Mouse (Mus musculus) midbrain, embryonic 11.5 days (tissue): ENCODE results near the gene Col4a2. TPM values are rescaled to one million over a fixed set of nuclear protein-coding genes. Genes with fewer than 3 reads are reported as not detected.

ENCODE experiments used
- ATAC-seq: fragments of 200-750 bp; cut with Nextera tagmentation; 2 replicates; pipeline ENCODE4 v1.8.0; 2017; ENCODE audit warnings: moderate TSS enrichment, moderate library complexity; ENCODE audit not compliant: low FRiP score
- DNase-seq: peaks from one replicate; pipeline ENCODE4 v3.0.0; 2015; ENCODE audit warnings: low spot score; ENCODE audit errors: missing footprints
- H3K27ac ChIP-seq: fragments of 300-500 bp; sonication (generic); 2 replicates; pipeline ENCODE4 v1.5.1; 2014; ENCODE audit warnings: low read depth, low read length
- H3K27me3 ChIP-seq: fragments of 300-500 bp; sonication (generic); 2 replicates; pipeline ENCODE4 v1.6.1; 2014; ENCODE audit warnings: mild to moderate bottlenecking, low read length, moderate library complexity, mixed read lengths; ENCODE audit not compliant: control insufficient read depth, insufficient read depth
- H3K36me3 ChIP-seq: fragments of 300-500 bp; sonication (generic); 2 replicates; pipeline ENCODE4 v1.6.1; 2014; ENCODE audit warnings: mild to moderate bottlenecking, low read length, moderate library complexity, mixed read lengths; ENCODE audit not compliant: control insufficient read depth, insufficient read depth
- H3K4me1 ChIP-seq: fragments of 300-500 bp; sonication (generic); 2 replicates; pipeline ENCODE4 v1.6.1; 2014; ENCODE audit warnings: low read length; ENCODE audit not compliant: control insufficient read depth, insufficient read depth
- H3K4me2 ChIP-seq: fragments of 300-500 bp; sonication (generic); 2 replicates; pipeline ENCODE4 v1.6.1; 2014; ENCODE audit warnings: mild to moderate bottlenecking, moderate library complexity
- H3K4me3 ChIP-seq: fragments of 300-500 bp; sonication (generic); 2 replicates; pipeline ENCODE4 v1.5.1; 2014; ENCODE audit warnings: low read depth, low read length
- H3K9ac ChIP-seq: fragments of 300-500 bp; sonication (generic); 2 replicates; pipeline ENCODE4 v1.6.1; 2014; ENCODE audit warnings: low read length
- H3K9me3 ChIP-seq: fragments of 300-500 bp; sonication (generic); 2 replicates; pipeline ENCODE4 v1.6.1; 2016; ENCODE audit warnings: low read length; ENCODE audit not compliant: control insufficient read depth
- WGBS: fragments of 180-500 bp; shearing (Covaris S2); extraction: QIAGEN DNeasy Blood & Tissue Kit; methylation state at CpG from one replicate; pipeline ENCODE4 v1.1.7; 2014; 5-methylcytosine and 5-hydroxymethylcytosine counted together
- polyA plus RNA-seq: library from polyadenylated mRNA; unstranded; fragments of >200 nt; fragmentation: Nextera tagmentation; extraction: Ambion mirVana; gene quantifications from 2 replicates; pipeline ENCODE4 v1.2.1, GENCODE M21; 2014

Gene Col4a2
- polyA plus RNA-seq, 1 experiment from 2014 or later, result 34.1 TPM

DNA sequence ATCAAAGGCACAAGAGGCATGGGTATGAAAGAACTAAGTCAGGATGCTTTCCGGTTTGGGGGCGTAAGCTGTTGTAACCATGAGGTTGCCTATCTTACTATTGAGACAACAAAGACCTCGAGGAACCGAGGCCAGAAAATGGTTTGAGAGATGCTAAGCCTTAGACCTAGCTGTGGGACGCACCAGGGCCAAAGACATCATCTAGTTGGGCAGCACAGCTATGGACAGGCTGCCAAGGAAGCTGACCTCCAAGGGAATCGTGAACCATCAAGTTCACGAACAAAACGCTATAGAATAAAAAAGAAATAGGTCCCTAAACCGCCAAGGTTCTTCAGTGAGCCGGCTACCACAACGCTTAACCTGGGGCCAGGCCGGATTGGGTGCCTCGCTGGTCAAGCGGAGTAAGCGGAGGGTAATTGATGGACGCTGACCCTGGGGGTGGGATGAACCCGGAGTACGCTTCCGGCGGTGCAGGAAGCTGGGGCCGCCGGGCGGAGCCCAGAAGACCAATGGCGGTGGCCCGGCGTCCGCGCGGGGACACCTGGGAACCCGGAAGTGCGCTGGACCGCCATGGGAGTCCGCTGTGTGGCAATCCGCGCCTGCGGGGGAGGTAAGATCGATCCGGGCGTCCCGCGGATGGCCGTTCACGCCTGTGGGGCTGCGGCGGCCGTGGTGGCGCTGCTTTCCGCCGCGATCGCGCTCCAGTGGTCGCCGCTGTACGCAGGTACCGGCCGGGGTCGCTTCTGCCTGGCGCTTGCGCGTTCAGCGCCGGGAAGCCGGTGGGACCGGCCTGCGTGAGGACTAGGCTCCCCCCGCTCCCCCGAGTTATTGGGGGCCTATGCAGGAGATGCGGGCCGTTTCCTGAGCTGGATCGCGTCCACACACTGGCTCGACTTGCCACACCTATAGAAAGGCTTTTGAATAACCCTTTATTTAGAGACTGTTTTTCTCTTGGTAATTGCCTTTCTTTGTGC is 184.7 kb downstream of the Col4a2 start, which contains the start of gene Naxd:
Gene Naxd (plus strand): TSS at position 490 of the 974 bp plus-strand sequence.
- H3K4me2 ChIP-seq, result peak within 1 kb of the TSS; percentile 52
- no peaks in the 10 kb centered on the region; the same call in none of the 2 replicates for H3K36me3 ChIP-seq
- ATAC-seq (peak; percentile 98), DNase-seq (peak; percentile 97)
- peak within 1 kb of the TSS; percentile 78 for H3K9ac ChIP-seq
- no peaks in the 10 kb centered on the region for H3K9me3 ChIP-seq
- peaks cover 7% of the 10 kb centered on the region; the same call in 1 of the 2 replicates for H3K4me1 ChIP-seq
- no peaks in the 10 kb centered on the region; the same call in 1 of the 2 replicates for H3K27me3 ChIP-seq
- H3K27ac ChIP-seq, result no peak within 1 kb of the TSS
- 4% methylated on average over 73 of the region's 73 CpGs for WGBS
- H3K4me3 ChIP-seq, result peak within 1 kb of the TSS; percentile 75

DNA sequence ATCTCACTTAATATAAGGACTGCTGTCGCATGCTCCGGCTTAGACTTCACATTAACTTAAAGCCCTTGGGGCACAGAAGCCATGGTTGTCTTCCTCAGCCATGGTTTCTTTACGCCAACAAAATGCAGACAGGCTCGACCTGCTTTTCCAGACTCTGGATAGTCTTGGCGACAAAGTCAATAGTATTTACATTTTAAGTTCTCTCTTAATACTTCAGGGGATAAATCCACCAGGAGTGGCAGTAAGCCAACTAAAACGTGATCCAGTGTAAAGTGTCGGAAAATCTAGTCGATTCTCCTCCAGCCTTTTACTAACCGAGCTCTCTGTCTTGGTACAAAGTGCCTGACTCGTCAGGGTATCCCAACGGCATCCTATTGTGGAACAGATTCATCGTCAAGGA is 185.7 kb downstream of the Col4a2 start:
- Histone ChIP-seq H3K9ac (peak overlapping the region; percentile 78; the same call in 1 of the 2 replicates), H3K27ac (no peak overlapping the region), H3K4me1 (peaks cover 7% of the 10 kb centered on the region; the same call in 1 of the 2 replicates), H3K9me3 (no peaks in the 10 kb centered on the region), H3K36me3 (peaks cover 3% of the 10 kb centered on the region), H3K27me3 (no peaks in the 10 kb centered on the region; the same call in 1 of the 2 replicates), H3K4me3 (peak overlapping the region; percentile 75), H3K4me2 (peak overlapping the region; percentile 52)
- ATAC-seq (no peak), DNase-seq (peak; percentile 66)
- WGBS, result 80% methylated on average over 12 of the region's 12 CpGs

Other genes with a start within 250 kb of the Col4a2 start
- 105 and 115 TPM in 2 replicates for gene Col4a1, start within 50 bp of the Col4a2 start, polyA plus RNA-seq
- gene Rab20, start 165.9 kb downstream of the Col4a2 start, polyA plus RNA-seq, result 0.63 and 0.65 TPM in 2 replicates
- gene Naxd, start 184.7 kb downstream of the Col4a2 start, polyA plus RNA-seq, result 94.2 and 94.8 TPM in 2 replicates
- 17.8 and 20.3 TPM in 2 replicates for gene Cars2, start 238.0 kb downstream of the Col4a2 start, polyA plus RNA-seq
- 46.9 and 48.1 TPM in 2 replicates for gene Ing1, start 242.8 kb downstream of the Col4a2 start, polyA plus RNA-seq